Mouse (Mus musculus) hindbrain, embryonic 14.5 days (tissue): ENCODE measurements around the gene Ankrd2. TPM values are rescaled to one million over a fixed set of nuclear protein-coding genes. Genes with fewer than 3 reads are reported as not detected.

ENCODE experiments used
- ATAC-seq: fragments of 200-750 bp; cut with Nextera tagmentation; 2 replicates; pipeline ENCODE4 v1.8.0; 2017; ENCODE audit warnings: moderate number of reproducible peaks, mild to moderate bottlenecking, moderate TSS enrichment, moderate library complexity; ENCODE audit not compliant: low FRiP score
- DNase-seq: peaks from one replicate; pipeline ENCODE4 v3.0.0-alpha.2; 2015; ENCODE audit warnings: low spot score
- H3K27ac ChIP-seq: fragments of 300-500 bp; sonication (generic); 2 replicates; pipeline ENCODE4 v1.5.1; 2014; ENCODE audit warnings: mild to moderate bottlenecking, moderate library complexity
- H3K27me3 ChIP-seq: fragments of 300-500 bp; sonication (generic); 2 replicates; pipeline ENCODE4 v1.6.1; 2014; ENCODE audit warnings: mild to moderate bottlenecking, low read length, mixed read lengths; ENCODE audit not compliant: control insufficient read depth, insufficient read depth
- H3K36me3 ChIP-seq: fragments of 300-500 bp; sonication (generic); replicated peaks from 2 replicates; pipeline ENCODE4 v1.6.1; 2014; ENCODE audit not compliant: control insufficient read depth, insufficient read depth
- H3K4me1 ChIP-seq: fragments of 300-500 bp; sonication (generic); replicated peaks from 2 replicates; pipeline ENCODE4 v1.6.1; 2014; ENCODE audit warnings: antibody characterized with exemption, low read length, mixed read lengths; ENCODE audit not compliant: control insufficient read depth, insufficient read depth
- H3K4me2 ChIP-seq: fragments of 300-500 bp; sonication (generic); replicated peaks from 2 replicates; pipeline ENCODE4 v1.6.1; 2014; ENCODE audit warnings: mild to moderate bottlenecking, moderate library complexity
- H3K4me3 ChIP-seq: fragments of 300-500 bp; sonication (generic); replicated peaks from 2 replicates; pipeline ENCODE4 v1.5.1; 2014; ENCODE audit warnings: mild to moderate bottlenecking, low read length
- H3K9ac ChIP-seq: fragments of 300-500 bp; sonication (generic); 2 replicates; pipeline ENCODE4 v1.6.1; 2014
- H3K9me3 ChIP-seq: fragments of 300-500 bp; sonication (generic); 2 replicates; pipeline ENCODE4 v1.6.1; 2016; ENCODE audit warnings: low read length; ENCODE audit not compliant: control insufficient read depth
- WGBS: fragments of 180-500 bp; shearing (Covaris S2); extraction: QIAGEN DNeasy Blood & Tissue Kit; methylation state at CpG from one replicate; pipeline ENCODE4 v1.1.7; 2014; 5-methylcytosine and 5-hydroxymethylcytosine counted together
- polyA plus RNA-seq: library from polyadenylated mRNA; unstranded; fragments of >200 nt; fragmentation: Nextera tagmentation; extraction: Ambion mirVana; gene quantifications from 2 replicates; pipeline ENCODE4 v1.2.1, GENCODE M21; 2014

Gene Ankrd2
- polyA plus RNA-seq, 1 experiment from 2014 or later, result 1.2 TPM

DNA sequence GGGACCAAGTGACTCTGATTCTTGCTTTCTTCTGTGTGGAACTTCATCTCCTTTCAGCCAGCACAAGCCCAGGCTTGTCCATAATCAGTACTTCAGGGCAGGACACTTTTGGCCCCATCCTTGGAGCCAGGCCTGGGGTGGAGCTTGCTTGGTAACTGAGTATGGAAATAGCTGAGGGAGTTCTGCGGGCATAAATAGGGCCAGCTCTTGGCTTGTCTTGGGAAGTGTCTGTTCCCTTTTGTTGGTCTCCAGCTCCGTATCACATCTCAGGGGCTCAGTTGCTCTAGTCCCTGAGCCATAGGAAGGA, 13.3 kb upstream of the Ankrd2 start:
- H3K27ac ChIP-seq, result no peak overlapping the region
- DNase-seq, result no peak
- H3K27me3 ChIP-seq, result no peaks in the 10 kb centered on the region
- H3K9me3 ChIP-seq, result no peaks in the 10 kb centered on the region
- no peak overlapping the region for H3K9ac ChIP-seq
- H3K4me1 ChIP-seq, result 0 out of 2 replicates have a peak, but pooled peaks cover 3% of the 10 kb centered on the region
- H3K36me3 ChIP-seq, result no peaks in the 10 kb centered on the region
- 74% methylated on average over 2 of the region's 2 CpGs for WGBS
- no peak for ATAC-seq
- no peak overlapping the region for H3K4me2 ChIP-seq
- H3K4me3 ChIP-seq, result no peak overlapping the region

DNA sequence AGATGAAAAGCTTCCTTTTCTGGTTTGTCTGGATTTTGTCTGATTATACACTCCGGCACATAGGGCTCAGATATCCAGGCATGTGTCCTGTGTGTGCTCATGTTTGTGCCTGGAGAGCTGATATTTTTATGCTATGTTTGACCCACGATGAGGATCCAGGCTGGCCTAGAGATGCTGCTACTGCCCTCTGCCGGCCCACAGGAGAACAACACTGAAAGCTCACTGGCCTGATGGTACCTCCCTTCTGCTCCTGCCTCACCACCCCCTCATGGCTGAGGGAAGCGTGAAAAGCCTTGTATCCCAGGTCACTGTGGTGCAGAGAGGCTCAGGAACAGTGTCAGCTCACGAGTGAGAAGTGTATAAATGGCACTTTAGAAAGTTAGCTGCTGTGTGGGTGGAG, 9.6 kb upstream of the Ankrd2 start:
- DNase-seq (peak; percentile 84), ATAC-seq (peak; percentile 53; the same call in 1 of the 2 replicates)
- H3K9me3 ChIP-seq, result no peaks in the 10 kb centered on the region
- H3K4me3 ChIP-seq, result no peak overlapping the region
- no peak overlapping the region for H3K9ac ChIP-seq
- H3K4me2 ChIP-seq, result no peak overlapping the region
- H3K36me3 ChIP-seq, result no peaks in the 10 kb centered on the region
- H3K27ac ChIP-seq, result no peak overlapping the region
- WGBS, result 8% methylated on average over 5 of the region's 5 CpGs
- H3K4me1 ChIP-seq, result 0 out of 2 replicates have a peak, but pooled peaks cover 3% of the 10 kb centered on the region
- H3K27me3 ChIP-seq, result no peaks in the 10 kb centered on the region

DNA sequence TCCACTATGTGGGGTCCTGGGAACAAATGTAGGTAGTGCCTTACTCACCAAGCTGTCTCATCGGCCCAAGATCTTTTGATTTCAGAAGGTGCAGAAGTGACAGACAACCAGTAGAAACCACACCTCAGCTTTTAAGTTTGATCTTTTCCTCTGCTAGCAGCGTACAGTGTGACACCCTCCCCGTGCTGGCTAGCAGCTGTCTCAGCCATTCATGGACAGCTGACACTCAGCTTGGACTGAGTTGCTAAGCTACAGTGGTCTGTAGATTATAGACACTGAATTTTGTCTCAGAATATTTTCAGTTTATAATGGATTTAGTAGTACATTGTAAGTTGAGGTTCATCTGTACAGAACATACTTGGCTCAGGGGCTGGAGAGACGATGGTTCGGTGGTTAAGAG, 4.7 kb upstream of the Ankrd2 start:
- WGBS, result 85% methylated on average over 5 of the region's 5 CpGs
- no peak for ATAC-seq

DNA sequence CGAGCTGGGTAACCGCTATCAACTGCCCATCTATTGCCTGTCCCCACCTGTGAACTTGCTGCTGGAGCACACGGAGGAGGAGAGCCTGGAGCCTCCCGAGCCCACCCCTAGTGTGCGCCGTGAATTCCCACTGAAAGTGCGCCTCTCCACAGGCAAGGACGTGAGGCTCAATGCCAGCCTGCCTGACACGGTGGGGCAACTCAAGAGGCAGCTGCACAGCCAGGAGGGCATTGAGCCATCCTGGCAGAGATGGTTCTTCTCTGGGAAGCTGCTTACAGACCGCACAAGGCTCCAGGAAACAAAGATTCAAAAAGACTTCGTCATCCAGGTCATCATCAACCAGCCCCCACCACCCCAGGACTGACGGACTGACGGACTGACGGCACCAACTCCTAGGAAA, 2.2 kb upstream of the Ankrd2 start:
- H3K4me3 ChIP-seq, result no peak overlapping the region
- no peak overlapping the region for H3K27ac ChIP-seq
- ATAC-seq (no peak), DNase-seq (no peak)
- no peaks in the 10 kb centered on the region for H3K4me1 ChIP-seq
- WGBS, result 83% methylated on average over 14 of the region's 14 CpGs
- no peaks in the 10 kb centered on the region for H3K36me3 ChIP-seq
- H3K9me3 ChIP-seq, result no peaks in the 10 kb centered on the region
- no peak overlapping the region for H3K4me2 ChIP-seq
- H3K9ac ChIP-seq, result no peak overlapping the region
- no peaks in the 10 kb centered on the region for H3K27me3 ChIP-seq

More for the DNA sequence above, 4.7 kb upstream of the Ankrd2 start:
- H3K9ac ChIP-seq, result no peak overlapping the region
- no peaks in the 10 kb centered on the region for H3K9me3 ChIP-seq
- H3K4me3 ChIP-seq, result no peak overlapping the region
- no peak overlapping the region for H3K27ac ChIP-seq
- H3K4me1 ChIP-seq, result no peaks in the 10 kb centered on the region
- no peak overlapping the region for H3K4me2 ChIP-seq
- H3K27me3 ChIP-seq, result no peaks in the 10 kb centered on the region
- DNase-seq, result no peak
- H3K36me3 ChIP-seq, result no peaks in the 10 kb centered on the region

DNA sequence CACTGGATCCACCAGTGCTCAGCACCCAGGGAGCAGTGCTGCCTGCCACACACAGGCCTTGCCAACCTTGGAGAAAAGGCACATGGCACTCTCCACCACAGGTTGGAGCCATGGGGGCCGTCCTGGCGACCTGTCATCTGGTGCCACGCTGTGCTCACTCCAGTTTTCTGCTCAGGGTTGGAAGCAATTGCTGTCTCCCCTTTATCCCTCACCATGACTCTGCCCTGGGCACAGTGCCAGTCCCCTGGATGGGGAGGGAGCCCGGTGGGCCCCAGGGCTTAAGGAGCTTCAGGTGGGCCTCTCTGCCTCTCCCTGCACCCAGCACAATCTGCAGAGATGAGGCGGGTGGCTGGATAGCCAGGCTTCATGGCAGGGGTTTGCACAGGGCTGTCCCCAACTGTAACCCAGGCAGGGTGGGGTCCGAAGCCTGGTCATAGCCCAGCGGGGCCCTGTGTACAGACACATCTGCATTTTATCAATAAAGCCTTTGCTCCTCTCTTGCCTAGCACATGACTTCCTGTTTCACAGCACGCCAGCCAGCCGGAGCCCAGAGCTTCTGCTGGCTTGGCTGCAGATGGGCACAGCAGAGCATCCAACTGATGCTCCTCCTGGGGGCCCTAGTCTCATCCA, 1.5 kb upstream of the Ankrd2 start:
- DNase-seq (no peak), ATAC-seq (0 out of 2 replicates have a peak, but pooled peaks have one; percentile 34)
- Histone ChIP-seq H3K4me3 (no peak overlapping the region), H3K9ac (no peak overlapping the region), H3K27ac (no peak overlapping the region), H3K4me2 (no peak overlapping the region), H3K4me1 (no peaks in the 10 kb centered on the region), H3K36me3 (no peaks in the 10 kb centered on the region), H3K9me3 (no peaks in the 10 kb centered on the region), H3K27me3 (no peaks in the 10 kb centered on the region)
- WGBS, result 74% methylated on average over 9 of the region's 9 CpGs

DNA sequence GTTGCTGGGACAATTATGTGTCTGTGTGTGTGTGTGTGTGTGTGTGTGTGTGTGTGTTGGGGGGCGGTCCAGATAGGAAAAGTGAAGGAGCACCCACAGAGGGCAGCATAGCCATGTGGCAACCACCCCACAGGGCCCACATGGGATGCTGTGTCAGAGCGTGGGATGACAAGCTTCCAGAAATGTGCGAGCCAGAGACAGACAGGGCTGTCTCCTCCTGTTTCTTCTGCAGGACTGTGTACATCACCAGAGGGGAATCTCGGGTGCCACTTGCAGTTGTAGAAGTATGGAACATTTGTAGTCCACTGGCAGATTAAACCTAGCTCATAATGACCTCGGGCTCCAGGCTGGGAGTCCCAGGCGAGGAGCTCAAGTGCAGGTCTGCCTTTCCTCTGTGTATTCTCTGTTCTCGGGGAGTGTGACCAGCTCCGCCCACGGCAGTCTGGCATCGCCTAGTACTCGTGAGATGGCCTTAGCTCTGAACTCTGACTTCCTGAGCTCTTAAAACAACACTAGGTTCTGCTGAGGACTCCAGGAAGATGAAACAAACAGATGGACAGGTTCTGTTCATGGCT, 832 bp upstream of the Ankrd2 start:
- H3K27ac ChIP-seq, result no peak overlapping the region
- H3K27me3 ChIP-seq, result no peaks in the 10 kb centered on the region
- H3K4me1 ChIP-seq, result no peaks in the 10 kb centered on the region
- no peaks in the 10 kb centered on the region for H3K36me3 ChIP-seq
- ATAC-seq (no peak), DNase-seq (no peak)
- H3K9ac ChIP-seq, result no peak overlapping the region
- no peaks in the 10 kb centered on the region for H3K9me3 ChIP-seq
- no peak overlapping the region for H3K4me3 ChIP-seq
- WGBS, result 61% methylated on average over 11 of the region's 11 CpGs
- H3K4me2 ChIP-seq, result no peak overlapping the region

DNA sequence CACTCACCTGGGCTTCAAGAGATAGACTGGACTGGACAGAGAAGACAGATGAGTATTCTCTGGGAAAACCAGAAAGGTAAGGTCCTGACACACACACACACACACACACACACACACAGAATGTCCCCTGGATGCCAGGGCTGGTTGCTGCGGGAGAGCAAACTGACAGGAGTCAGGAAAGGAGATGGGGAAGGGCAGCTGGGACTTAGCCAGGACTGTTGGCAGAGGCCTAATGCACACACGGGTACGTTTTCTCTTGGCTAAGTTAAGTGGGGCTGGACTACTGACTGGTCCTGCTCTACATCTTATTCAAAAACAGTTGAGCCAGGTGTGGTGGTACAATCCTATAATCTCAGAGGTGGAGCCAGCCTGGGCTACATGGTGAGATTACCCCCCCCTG, 557 bp downstream of the Ankrd2 start:
- no peak for DNase-seq
- Histone ChIP-seq H3K4me3 (no peak overlapping the region), H3K4me1 (no peaks in the 10 kb centered on the region), H3K27me3 (no peaks in the 10 kb centered on the region), H3K9me3 (no peaks in the 10 kb centered on the region), H3K9ac (no peak overlapping the region), H3K36me3 (no peaks in the 10 kb centered on the region), H3K4me2 (no peak overlapping the region), H3K27ac (no peak overlapping the region)
- no peak for ATAC-seq
- WGBS, result 79% methylated on average over 3 of the region's 3 CpGs

DNA sequence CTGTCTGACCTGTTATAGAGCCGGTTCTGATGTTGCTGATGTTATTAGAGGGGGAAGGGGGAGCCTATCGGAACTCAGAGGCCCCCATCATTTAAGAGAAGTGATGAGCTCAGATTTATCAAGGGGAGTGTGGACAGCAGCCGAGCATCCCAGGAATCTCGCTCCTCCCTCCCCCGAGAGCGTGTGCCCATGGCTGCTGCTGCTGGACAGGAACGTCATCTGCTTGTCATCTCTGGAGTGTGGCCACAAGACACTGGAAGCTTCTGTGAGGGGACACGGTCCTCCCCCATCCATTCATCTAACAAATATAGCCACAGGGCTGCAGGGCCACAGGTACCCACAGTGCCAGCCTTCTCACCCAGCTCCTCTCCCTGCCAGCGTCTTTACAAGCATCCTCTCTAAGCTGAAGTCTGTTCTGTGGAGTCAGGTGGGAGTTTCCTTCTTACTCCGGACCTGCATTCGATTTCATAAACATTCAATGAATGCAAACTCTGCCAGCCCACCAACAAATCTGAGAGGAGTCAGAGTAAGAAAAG, 1.4 kb downstream of the Ankrd2 start:
- H3K4me1 ChIP-seq, result no peaks in the 10 kb centered on the region
- DNase-seq, result no peak
- H3K4me3 ChIP-seq, result no peak overlapping the region
- no peaks in the 10 kb centered on the region for H3K36me3 ChIP-seq
- WGBS, result 83% methylated on average over 10 of the region's 11 CpGs
- H3K27me3 ChIP-seq, result no peaks in the 10 kb centered on the region
- no peaks in the 10 kb centered on the region for H3K9me3 ChIP-seq
- no peak for ATAC-seq
- no peak overlapping the region for H3K9ac ChIP-seq
- no peak overlapping the region for H3K4me2 ChIP-seq
- no peak overlapping the region for H3K27ac ChIP-seq

DNA sequence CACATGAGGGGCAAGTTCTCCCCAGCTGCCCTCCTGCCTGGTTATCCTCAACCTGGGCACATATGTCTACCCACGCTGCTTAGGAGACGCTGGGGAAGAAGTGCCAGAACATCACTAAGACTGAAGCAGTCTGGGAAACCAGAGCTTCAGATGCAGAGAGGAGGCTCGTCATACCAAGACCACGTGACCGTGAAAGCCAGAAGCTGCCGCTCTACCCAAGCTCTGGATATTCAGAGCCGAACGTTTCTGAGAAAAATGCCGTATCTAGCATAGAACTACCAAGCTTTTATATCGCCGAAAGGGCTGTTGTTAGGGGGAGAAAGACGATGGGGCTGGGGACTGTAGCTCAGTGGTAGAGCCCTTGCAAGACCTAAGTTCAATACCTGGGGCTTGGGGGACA, 2.5 kb downstream of the Ankrd2 start:
- Histone ChIP-seq H3K4me3 (no peak overlapping the region), H3K4me1 (no peaks in the 10 kb centered on the region), H3K9ac (no peak overlapping the region), H3K4me2 (no peak overlapping the region), H3K27ac (no peak overlapping the region), H3K36me3 (no peaks in the 10 kb centered on the region), H3K9me3 (no peaks in the 10 kb centered on the region), H3K27me3 (no peaks in the 10 kb centered on the region)
- DNase-seq (no peak), ATAC-seq (no peak)
- WGBS, result 91% methylated on average over 12 of the region's 12 CpGs
